Mouse (Mus musculus): ENCODE data around the gene Kcnq5.

- TF ChIP-seq CTCF (IDR thresholded peaks at IDR 0.05; ENCODE audit: low read depth): no peak
- TF ChIP-seq EP300 (optimal IDR thresholded peaks at IDR 0.05): no peak
Observed at GRCm38 (mm10) chr1:21979755-21980154, 18.0 kb upstream of the Kcnq5 start.

Measured in stomach, postnatal 0 days (tissue).